Mouse (Mus musculus): ENCODE measurements around the gene Ptgdr2.

The Ptgdr2 gene

DNA sequence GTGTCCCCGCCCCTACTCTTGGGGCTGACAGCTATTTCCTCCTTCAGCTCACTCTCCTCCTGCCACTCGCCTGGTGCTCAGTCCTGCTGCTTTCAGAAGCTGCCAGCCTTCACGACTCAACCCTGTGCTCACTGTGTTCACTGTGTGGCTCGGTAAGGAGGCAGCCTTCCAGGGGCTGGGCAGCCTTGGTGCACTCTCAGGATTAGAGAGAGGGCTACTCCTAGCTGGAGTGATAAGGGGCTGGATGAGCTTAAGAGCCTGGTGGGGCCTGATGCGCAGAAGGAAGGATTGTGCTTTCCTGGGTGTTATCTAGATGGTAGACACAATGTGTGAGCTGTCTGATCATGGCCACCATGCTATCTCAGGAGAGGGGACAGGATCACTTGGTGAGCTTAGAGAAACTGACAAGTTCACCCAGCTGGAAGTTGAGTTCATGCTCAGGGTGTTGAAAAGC lies at the start of gene Ptgdr2:
Gene Ptgdr2, plus strand, starts transcription at position 51 of the 454 bp plus-strand sequence.
- DNase-seq (ENCODE audit: low spot score in 2 of 2): no peak

DNA sequence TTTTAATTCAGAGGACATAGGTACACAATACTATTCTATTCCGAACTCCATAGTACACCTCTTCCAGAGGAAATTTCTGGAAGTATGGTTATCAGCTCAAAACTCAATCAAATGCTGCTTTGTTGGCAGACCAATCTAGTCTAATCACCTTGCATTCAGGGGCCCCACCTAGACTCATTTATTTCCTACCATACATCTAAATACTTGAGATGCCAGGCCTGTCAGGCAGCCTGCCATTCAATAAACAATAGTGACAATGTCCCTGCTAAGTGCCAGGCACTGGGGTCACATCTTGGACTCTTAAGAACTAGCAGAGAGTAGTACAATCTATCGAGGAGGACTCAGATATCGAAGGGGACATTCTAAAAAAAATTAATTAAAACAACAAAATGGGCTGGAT lies 44.8 kb upstream of the Ptgdr2 start:
- DNase-seq (ENCODE audit: low spot score in 2 of 2): no peak

DNA sequence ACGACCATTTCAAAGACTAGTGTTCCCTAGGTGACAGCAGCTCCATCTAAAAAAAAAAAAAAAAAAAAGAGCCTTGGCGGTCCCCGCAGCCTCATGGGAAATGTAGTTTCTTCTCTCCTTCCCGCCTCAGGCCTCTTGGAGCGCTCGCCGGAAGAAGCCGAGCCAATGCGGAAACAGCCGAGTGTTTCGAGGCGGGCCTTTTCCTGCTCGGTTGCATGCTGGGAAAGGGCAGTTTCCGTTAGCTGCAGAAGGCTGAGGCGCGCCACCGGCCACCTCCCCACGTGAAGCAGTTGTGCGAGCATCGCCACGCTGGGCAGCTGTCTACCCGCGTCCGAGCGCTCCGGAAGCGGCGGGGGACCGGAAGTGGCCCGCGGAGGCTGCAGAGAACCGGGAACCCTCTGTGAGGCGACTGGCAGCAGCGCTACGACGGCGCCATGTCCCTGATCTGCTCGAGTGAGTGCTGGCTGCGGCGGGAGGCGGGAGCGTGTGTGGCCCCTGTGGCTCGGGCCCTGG lies 41.9 kb upstream of the Ptgdr2 start, which contains the start of gene Prpf19:
Gene Prpf19, plus strand, starts transcription at position 216 of the 513 bp plus-strand sequence.
- DNase-seq (ENCODE audit: low spot score in 2 of 2): peak; percentile 90 to 93

DNA sequence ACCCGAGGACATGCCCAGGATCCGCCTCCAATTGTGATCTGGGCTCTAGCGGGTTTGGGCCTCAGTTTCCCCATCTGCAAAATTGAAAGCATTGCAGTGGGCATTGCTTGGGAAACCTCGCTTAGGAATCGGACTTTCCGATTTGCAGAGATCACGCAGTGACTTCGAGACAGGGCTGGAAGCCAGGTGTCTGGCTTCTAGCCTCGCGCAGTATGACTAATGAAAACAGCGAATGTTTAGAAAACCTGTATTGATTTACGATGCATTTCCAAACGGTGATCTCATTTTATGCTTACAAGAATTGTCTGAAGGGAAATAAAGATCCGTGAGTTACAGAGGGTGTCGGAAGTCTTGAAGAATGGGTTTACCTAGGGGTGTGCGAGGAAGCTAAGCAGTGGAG lies 41.3 kb upstream of the Ptgdr2 start:
- no peak for DNase-seq (ENCODE audit: low spot score in 2 of 2)

DNA sequence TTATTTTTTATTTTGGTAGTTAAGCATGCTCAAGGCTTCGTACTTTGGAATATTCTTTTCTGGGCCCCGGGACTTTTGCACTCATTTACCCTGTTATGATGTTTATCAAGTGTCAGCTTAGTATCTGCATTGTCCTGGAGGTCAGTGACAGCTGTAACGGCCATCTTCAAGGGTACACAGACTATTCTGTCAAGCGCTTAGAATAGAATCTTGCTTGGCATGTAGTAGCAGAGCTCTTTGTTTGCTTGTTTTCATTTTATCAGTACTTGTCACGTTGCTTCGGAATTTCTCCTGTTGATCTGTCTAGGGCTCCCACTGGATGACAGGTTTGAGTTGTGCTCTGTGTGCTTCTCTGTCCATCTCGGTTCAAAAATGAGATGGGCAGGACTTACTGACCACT lies 40.1 kb upstream of the Ptgdr2 start:
- no peak for DNase-seq (ENCODE audit: low spot score in 2 of 2)

DNA sequence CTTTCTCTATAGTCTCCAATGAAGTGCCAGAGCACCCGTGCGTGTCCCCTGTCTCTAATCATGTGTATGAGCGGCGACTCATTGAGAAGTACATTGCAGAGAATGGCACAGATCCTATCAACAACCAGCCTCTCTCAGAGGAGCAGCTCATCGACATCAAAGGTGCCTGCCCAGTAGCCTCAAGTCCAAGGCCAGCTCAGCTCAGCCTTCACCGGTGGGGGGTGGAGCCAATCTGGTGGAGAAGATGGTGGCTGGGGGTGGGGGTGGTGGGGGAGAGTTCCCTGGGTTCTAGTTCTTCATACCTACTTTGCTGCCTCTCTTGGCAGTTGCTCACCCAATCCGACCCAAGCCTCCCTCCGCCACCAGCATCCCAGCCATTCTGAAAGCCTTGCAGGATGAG lies 39.5 kb upstream of the Ptgdr2 start:
- DNase-seq (ENCODE audit: low spot score in 2 of 2): no peak

DNA sequence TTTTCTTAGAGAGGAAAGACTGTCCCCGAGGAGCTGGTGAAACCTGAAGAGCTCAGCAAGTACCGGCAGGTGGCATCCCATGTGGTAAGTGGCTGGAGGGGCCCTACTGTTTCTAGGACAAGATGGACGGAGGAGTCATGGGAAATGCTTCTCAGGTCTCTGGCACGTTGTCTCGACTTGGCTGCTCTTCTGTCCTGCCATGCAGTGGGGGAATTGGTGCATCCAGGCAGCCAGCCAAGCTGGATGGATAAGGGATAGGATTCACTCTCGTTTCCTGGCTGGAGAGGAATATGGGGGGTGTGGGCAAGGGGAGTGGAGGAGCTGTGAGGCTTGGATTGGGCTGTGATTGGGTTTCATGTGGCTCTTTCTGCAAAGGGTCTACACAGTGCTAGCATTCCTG lies 36.6 kb upstream of the Ptgdr2 start:
- DNase-seq (ENCODE audit: low spot score in 2 of 2): no peak

DNA sequence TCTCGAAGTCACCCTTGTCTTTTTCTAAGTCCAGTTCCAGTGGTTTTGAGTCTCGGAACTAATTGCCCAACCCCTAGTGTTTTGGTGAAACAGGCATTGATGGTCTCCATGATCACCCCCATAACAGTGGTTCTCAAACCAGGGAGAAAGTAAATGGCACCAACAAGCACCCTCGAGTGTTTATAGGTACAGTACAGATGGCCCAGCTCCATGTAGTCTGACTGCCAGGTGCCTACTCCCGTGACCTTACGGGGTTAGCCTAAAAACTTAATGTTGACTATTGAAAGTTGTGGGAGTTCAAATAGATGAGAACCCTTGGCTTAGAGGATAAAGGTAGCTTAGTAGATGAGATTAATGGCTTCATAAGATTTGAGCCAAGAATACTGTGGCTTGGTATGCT lies 35.9 kb upstream of the Ptgdr2 start:
- DNase-seq (ENCODE audit: low spot score in 2 of 2): no peak

DNA sequence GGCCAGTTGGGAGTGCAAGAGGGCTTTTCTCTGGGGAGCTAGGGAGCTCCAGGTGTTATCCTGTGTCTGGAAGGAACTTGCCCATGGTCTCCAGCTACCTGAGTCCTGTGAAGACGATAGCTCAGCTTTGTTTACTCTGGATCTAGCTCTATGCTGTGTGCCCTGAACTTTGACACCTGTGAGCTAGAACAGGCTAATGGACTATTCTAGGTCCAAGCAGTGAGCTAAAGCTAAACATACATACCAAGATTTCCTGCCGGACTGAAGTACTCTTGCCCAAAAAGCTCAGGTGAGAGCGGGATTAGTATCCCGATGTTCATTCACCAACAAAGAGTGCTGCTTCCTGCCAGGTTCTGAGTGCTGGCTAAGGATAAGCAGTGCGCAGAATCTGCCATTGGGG lies 32.4 kb upstream of the Ptgdr2 start:
- no peak for DNase-seq (ENCODE audit: low spot score in 2 of 2)

DNA sequence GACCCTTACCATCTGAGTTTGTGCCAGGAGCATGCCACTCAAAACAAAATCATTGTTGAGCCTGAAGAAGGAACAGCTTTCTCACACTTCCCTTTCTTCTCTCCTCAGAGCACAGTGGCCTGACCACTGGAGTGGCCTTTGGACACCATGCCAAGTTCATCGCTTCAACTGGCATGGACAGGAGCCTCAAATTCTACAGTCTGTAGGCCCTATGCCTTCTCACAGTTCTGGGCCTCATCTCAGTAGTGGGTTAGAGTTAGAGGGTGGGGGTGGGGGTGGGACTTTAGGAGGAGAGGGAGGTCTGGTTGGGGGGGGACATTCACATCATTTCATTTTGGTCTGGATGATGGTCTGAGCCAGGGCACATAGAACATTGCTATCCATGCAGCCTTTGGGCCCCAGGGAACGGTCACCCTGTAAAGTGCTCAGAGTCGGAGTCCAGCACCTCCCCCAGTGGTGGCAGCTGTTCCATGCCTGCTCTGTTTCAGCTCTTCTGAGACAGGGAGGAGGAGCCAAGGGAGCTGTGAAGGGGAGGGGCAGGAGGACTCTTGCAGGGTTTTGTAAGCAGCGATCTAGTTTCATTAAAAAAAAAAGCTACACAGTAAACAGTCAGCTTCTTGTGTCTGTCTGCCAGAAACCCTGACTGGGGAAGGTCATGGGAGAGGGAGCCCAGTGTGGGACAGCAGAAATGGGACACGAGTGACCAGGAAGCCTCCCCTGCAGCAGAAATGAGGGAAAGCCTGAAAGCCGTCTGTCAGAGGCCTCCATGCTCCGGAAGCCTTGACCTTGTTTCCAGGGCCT lies 31.8 kb upstream of the Ptgdr2 start:
- no peak for DNase-seq (ENCODE audit: low spot score in 2 of 2)

DNA sequence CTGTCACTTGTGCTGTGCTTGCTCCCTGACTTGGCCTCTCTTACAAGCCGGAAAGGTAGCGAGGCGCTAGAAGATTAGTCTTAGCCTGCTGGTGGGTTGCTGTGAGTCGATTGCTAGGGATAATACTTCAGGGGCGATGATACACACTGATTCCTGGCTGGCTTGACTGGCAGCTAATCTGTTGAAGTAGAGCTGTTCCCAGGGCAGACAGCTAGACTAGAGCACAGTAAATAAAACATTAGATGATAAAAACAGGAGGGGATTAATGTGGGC lies 31.3 kb upstream of the Ptgdr2 start:
- no peak for DNase-seq (ENCODE audit: low spot score in 2 of 2)

DNA sequence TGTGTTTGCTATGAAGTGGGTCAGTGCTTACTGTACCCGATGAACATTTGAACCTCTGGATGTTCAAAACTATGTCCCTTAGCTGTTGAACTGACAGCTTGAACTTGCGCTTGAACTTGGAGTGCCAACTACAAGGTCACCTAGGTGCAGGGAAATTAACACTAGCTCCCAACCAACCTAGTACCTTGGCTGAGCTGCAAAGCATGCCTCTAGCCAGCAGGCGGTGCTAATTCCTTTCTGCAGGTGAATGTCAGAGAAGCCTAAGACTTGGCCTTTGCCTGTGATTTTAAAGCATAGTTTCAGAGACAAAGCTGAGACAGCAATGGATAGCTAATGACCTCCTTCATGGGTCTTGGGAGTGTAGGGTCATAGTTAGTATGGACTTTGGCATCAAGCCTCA lies 29.1 kb upstream of the Ptgdr2 start:
- peak in 1 of 2 experiments; percentile 53 for DNase-seq (ENCODE audit: low spot score in 2 of 2)

DNA sequence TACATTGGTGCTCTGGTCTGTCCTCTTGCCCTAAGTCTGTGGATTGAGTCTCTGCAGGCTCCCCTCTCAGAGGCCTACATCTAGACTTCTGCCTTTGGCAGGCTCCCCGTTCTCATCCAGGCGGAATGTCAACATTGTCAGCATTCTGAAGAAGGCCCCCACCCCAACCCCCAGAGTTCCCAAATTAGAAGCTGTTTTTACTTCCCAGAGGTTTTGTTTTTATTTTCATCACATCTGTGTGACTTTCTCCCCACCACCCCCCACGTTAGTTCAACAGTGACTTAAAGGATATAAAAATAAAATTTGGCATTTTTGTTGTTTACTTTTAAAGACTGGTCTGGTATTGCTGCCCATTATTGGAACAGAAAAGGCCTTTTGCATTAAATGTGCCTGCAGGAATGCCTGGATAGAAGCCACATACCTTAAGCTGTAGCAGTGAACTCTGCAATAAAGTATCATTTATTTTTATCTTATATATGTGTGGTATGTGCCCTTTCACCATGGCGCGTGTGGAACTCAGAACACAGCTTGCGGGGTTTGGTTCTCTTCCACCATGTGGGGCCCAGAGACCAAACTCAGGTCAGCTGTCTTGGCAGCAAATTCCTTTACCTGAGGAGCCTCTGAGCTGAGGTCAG lies 27.8 kb upstream of the Ptgdr2 start:
- no peak for DNase-seq (ENCODE audit: low spot score in 2 of 2)

DNA sequence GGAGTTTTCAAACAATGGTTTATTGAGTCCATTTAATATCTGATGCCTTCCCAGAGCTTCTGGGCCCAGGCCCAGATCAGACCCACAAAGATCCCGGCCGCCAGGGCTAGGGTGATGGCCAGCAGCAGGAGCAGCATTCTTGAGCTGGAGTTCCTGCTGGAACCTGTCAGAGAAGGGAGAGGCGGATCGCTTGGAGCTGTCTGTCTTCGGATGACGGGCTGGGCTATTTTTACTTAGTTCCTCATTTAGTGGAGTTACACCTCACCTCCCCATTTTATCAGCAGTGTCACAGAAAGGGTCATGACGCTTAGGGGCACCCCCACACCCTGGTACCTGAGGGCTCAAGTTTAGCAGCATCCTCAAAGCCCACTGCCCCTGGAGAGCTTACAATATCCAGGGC lies 22.7 kb upstream of the Ptgdr2 start:
- DNase-seq (ENCODE audit: low spot score in 2 of 2): no peak

DNA sequence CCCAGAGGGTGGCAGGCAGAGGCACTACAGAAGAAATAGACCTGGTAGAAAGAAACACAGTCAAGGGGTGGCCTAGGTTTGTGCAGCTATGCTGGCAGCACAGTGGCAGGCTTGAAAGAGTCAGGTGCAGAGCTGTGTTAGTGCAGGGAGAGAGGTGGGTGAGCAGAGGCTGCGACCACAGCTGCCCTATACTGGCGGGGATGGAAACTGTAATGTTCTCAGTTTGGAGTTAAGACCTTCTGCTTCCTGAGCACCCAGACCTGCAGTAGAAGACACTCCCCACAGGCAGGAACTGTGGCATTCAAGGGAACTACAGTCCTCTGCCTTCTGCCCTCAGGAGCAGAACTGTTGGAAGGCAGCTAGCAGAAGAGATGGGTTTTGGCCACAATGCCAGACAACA lies 22.1 kb upstream of the Ptgdr2 start:
- no peak for DNase-seq (ENCODE audit: low spot score in 2 of 2)

DNA sequence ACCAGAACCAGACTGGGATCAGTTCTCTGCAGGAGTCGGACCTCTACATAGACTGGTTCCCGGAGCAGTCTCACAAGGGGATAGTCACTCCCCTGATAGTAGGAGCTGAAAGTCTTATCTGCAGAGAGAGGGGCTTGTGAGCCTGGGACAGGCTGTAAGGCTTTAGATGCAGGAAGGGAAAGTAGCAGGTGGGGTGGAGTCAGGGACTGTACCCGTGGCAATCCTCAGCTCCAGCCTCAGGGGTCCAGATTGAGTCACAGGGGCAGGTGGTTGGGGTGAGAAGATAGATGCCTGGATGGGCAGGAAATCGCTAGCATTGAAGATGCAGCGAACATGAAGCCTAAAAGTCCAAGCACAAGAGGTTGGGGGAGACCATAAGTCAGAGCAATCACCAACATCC lies 20.5 kb upstream of the Ptgdr2 start:
- no peak for DNase-seq (ENCODE audit: low spot score in 2 of 2)

DNA sequence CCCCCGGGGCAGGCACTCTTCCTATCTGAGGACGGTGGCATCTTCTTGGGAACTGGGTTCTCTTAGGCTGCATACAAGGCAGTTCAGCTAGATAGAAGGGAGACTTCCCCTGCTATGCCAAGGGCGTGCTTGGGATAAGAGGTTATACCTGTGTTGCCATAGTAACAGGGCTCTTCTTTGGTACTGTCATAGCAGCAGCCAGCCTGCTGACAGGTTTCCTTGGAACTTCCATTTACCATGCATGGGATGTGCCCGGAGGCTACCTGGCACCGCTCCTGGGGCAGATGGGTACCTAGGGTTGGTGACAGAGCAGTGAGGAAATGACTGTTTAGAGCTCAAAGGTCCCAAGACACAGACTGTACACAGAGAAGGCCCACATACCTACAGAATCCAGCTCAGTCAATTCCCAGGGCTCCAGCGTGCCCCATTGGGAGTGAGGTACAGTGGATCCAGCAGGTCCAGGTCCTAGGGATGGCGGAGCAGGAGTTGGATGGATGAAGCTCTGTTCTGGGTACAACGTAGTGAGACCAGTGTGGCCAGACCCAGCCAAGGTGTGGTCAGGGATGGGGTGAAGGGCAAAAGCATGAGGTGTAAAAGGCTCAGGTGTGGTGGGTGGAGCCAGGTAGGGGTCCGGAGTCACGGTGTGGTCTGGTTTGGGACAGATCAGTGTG lies 18.5 kb upstream of the Ptgdr2 start:
- no peak for DNase-seq (ENCODE audit: low spot score in 2 of 2)

DNA sequence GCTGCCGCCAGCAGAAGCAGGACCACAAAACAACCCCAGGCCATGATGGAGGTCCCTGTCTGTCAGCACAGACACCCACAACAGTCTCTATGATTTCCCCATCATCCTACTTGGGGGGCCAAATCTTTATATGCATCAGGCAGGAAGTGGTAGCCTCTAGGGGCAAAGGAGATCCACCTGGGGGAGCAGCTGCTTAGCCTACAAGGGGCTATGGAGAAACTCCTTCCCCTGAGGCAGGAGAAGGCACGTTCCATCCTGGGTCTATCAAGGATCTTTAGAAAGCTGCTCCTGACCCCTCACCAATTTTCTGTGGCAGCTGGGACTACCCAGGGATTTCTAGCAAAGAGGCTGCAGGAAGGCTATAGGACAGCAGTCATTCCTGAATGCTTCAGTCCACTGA lies 16.4 kb upstream of the Ptgdr2 start, which contains the start of gene Zp1:
Gene Zp1, minus strand, starts transcription at position 101 of the 400 bp plus-strand sequence.
- DNase-seq (ENCODE audit: low spot score in 2 of 2): no peak

DNA sequence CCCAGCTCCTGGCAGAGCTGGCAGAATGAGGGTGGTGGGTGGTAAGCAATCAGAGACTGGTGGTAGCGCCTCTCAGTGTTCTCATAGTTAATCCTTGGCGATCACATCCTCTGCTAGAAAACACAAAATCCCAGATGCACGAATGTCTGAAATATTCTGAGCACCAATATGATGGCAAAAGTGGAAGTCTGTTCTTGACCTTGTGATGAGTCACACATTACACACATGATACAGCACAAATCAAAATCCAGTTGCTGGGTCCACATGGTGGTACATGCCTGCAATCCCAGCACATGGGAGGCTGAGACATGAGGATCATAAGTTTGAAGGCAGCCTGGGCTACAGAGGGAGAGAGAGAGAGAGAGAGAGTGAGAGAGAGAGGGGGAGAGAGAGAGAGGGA lies 15.9 kb upstream of the Ptgdr2 start:
- no peak for DNase-seq (ENCODE audit: low spot score in 2 of 2)

DNA sequence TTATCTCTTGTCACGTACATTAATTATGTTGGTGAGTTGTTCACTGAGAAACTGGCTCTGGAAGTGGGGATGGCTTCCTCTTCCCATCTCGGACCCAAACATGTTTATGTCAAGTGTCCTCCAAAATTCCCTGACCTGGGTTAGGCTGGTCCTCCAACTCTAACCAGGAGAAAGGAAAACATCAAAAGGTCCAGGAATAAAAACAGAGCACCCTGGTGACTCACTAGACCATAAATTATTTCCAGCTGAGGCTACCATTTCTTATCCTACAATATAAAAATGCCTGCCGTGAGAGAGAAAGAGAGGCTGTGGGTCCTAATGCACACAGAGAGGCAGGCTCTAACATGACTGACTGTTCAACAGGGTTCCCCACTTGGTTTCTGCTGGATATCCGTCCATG lies 12.7 kb upstream of the Ptgdr2 start:
- DNase-seq (ENCODE audit: low spot score in 2 of 2): no peak

DNA sequence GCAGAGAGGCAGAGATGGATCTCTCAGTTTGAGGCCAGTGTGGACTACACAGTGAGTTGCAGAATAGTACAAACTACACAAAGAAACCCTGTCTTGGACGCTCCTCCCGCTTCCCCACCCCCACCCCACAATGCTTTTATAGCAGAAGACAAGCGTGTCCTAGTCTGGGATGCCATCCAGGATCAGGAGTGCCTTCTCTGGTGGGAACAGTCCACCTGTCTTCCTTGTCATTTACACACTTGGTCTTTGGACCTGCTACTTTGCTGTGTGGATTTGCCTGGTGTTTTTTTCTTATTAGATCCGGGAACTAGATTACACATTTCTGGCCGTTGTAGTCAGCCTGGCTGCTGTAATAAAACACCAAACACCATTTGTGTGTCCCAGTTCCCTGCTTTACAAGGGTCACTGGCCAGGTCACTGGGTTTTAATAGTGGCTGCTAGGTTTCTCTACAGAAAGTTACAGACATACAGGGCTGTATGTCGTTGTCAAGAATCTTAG lies 10.8 kb upstream of the Ptgdr2 start:
- DNase-seq (ENCODE audit: low spot score in 2 of 2): no peak

DNA sequence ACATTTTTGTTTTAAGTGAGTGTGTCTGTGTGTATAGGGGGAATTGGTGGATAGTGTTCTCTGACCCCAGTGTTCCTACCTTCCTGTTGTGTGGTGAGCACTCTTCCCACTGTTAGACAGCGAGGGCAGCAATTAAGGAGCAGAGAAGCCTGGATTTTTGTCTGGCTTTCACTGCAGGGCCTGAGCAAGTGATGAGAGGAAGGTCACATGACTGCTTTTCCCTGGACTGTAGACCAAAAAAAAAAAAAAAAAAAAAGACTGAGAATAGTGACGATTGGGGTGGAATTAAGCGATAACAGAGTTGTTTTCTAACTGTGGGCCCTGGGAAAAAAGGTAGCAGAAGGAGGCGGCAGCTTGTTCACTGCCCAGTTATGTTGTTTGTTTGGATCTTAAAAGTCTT lies 10.3 kb upstream of the Ptgdr2 start:
- DNase-seq (ENCODE audit: low spot score in 2 of 2): no peak

DNA sequence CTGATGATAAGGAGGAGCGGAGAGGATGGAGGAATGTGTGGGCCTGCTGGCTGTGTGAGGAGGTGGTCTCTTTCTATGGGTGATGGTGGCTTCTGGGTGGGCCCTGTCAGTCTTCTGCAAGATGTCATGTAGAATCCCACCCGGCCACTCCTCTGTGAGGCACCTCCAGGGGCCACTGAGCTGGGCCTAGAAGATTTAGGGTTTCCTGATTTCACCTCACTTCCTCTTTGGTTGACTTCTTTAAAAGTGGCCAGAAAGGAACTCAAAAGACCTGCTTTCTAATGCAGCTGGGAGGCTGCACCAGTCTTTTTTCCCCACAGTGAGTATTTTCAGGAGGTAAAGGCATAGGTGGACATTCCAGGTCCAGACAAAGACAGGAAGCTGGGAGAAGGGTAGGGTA lies 6.3 kb upstream of the Ptgdr2 start:
- DNase-seq (ENCODE audit: low spot score in 2 of 2): no peak
